Mouse (Mus musculus) midbrain, embryonic 10.5 days (tissue): Measurements from ENCODE around the gene Irf2. TPM values are rescaled to one million over a fixed set of nuclear protein-coding genes. Genes with fewer than 3 reads are reported as not detected.

Experiments
- DNase-seq: peaks from one replicate; pipeline ENCODE4 v3.0.0-alpha.2; 2017; ENCODE audit warnings: low spot score
- H3K27ac ChIP-seq: fragments of 300-500 bp; sonication (generic); replicated peaks from 2 replicates; pipeline ENCODE4 v1.5.1; 2016; ENCODE audit warnings: mild to moderate bottlenecking
- H3K27me3 ChIP-seq: fragments of 300-500 bp; sonication (generic); 2 replicates; pipeline ENCODE4 v1.6.1; 2016; ENCODE audit warnings: low read depth, mild to moderate bottlenecking; ENCODE audit not compliant: poor library complexity, severe bottlenecking
- H3K36me3 ChIP-seq: fragments of 300-500 bp; sonication (generic); 2 replicates; pipeline ENCODE4 v1.6.1; 2016; ENCODE audit warnings: mild to moderate bottlenecking, moderate library complexity
- H3K4me1 ChIP-seq: fragments of 300-500 bp; sonication (generic); 2 replicates; pipeline ENCODE4 v1.6.1; 2016
- H3K4me3 ChIP-seq: fragments of 300-500 bp; sonication (generic); 2 replicates; pipeline ENCODE4 v1.5.1; 2016; ENCODE audit warnings: mild to moderate bottlenecking, moderate library complexity
- H3K9me3 ChIP-seq: fragments of 300-500 bp; sonication (generic); replicated peaks from 2 replicates; pipeline ENCODE4 v1.6.1; 2016; ENCODE audit warnings: mild to moderate bottlenecking
- WGBS: fragments of 180-500 bp; shearing (Covaris S2); methylation state at CpG from one replicate; pipeline ENCODE4 v1.1.7; 2016; 5-methylcytosine and 5-hydroxymethylcytosine counted together
- polyA plus RNA-seq: library from polyadenylated mRNA; unstranded; fragments of >200 nt; fragmentation: Nextera tagmentation; extraction: Ambion mirVana; gene quantifications from 2 replicates; pipeline ENCODE4 v1.2.1, GENCODE M21; 2016

The Irf2 gene
- polyA plus RNA-seq, 1 experiment from 2014 or later = 7.4 TPM

DNA sequence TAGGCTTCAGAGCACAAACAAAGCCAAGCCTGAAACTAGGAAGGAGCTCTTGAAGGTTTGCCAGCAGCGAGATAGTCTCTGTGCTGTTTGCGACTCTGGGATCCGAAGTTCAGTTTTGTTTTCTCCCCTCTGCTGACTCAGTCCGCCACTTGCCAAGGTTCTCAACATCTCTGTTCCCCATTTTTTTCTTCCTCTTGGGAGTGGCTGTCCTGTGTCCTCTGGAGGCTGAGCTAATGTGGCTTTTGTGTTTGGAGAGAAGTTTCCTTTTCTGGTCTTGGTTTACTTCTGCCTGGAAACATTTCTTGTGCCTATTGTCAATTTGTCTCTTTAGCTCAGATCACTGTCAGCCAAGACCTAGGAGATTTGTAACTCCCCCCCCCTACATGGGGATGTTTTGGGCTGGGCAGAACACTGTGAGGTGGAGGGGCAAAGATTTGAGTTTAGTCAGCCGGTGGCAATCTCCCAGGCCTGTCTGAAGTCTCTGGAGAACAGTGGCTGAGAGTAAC is 103.2 kb downstream of the Irf2 start:
- H3K36me3 ChIP-seq = peaks cover 45% of the 10 kb centered on the region
- no peaks in the 10 kb centered on the region for H3K4me1 ChIP-seq
- H3K4me3 ChIP-seq = no peak overlapping the region
- WGBS = 81% methylated on average over 5 of the region's 5 CpGs
- DNase-seq = no peak
- H3K9me3 ChIP-seq = no peaks in the 10 kb centered on the region
- H3K27ac ChIP-seq = no peak overlapping the region
- no peaks in the 10 kb centered on the region for H3K27me3 ChIP-seq

- WGBS = 90% methylated on average over 4 of the region's 4 CpGs
- H3K27me3 ChIP-seq = no peaks in the 10 kb centered on the region
- DNase-seq = no peak
- H3K27ac ChIP-seq = no peak overlapping the region
- H3K4me1 ChIP-seq = no peaks in the 10 kb centered on the region
- H3K9me3 ChIP-seq = no peaks in the 10 kb centered on the region
- no peak overlapping the region for H3K4me3 ChIP-seq
- peaks cover 39% of the 10 kb centered on the region for H3K36me3 ChIP-seq
Observed at GRCm38 (mm10) chr8:46843855-46844254, 104.3 kb downstream of the Irf2 start.

GRCm38 (mm10) chr8:46844371-46844973 is 104.9 kb downstream of the Irf2 start:
- peaks cover 33% of the 10 kb centered on the region for H3K36me3 ChIP-seq
- WGBS = 91% methylated on average over 3 of the region's 3 CpGs
- H3K9me3 ChIP-seq = no peaks in the 10 kb centered on the region
- H3K4me1 ChIP-seq = no peaks in the 10 kb centered on the region
- H3K4me3 ChIP-seq = no peak overlapping the region
- H3K27ac ChIP-seq = no peak overlapping the region
- H3K27me3 ChIP-seq = no peaks in the 10 kb centered on the region
- no peak for DNase-seq

DNA sequence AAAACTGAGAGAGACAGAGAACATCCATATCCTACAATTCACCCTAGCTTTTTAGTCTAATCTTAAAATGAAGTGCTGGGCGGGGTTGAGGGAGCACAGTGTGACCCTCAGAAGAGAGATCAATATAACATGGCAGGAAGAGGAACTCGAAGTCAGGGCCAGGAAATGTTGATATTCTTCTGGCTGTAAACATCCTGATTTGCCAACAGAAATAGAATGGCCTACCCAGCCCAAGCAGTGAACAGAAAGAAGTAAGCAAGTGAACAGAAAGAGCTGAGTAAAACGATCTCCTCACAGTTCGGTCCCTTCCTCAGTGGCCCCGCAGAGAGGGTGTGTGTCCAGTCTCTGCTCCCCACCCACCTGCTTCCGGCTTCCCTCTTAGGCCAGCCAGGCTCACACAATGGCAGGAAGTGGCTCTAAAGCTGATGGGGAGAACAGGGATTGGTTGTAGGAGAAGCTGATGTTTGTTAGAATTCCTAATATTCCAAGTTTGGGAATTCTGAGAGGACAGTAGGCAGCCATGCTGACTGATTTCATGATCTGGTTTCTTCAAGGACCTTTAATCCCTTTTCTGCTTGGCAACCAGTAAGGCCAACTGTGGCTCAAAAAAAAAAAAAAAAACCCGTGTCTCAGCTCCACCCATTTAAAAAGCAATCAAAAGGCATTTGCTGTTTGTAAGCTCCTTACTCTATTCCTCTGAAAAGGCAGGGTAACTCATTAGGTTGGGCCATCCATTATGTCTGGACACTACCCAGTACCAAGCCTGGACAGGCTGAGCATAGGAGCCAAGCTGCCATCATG is 105.6 kb downstream of the Irf2 start:
- H3K27ac ChIP-seq = no peak overlapping the region
- 80% methylated on average over 7 of the region's 7 CpGs for WGBS
- DNase-seq = no peak

GRCm38 (mm10) chr8:46845891-46846290 is 106.4 kb downstream of the Irf2 start:
- Histone ChIP-seq H3K27ac (no peak overlapping the region), H3K27me3 (no peaks in the 10 kb centered on the region), H3K36me3 (peaks cover 24% of the 10 kb centered on the region), H3K4me1 (no peaks in the 10 kb centered on the region), H3K4me3 (no peak overlapping the region), H3K9me3 (no peaks in the 10 kb centered on the region)
- 90% methylated on average over 9 of the region's 9 CpGs for WGBS
- DNase-seq = no peak

More for the DNA sequence above, 105.6 kb downstream of the Irf2 start:
- H3K4me1 ChIP-seq = no peaks in the 10 kb centered on the region
- no peaks in the 10 kb centered on the region for H3K27me3 ChIP-seq
- no peak overlapping the region for H3K4me3 ChIP-seq
- H3K36me3 ChIP-seq = peaks cover 28% of the 10 kb centered on the region
- H3K9me3 ChIP-seq = no peaks in the 10 kb centered on the region

DNA sequence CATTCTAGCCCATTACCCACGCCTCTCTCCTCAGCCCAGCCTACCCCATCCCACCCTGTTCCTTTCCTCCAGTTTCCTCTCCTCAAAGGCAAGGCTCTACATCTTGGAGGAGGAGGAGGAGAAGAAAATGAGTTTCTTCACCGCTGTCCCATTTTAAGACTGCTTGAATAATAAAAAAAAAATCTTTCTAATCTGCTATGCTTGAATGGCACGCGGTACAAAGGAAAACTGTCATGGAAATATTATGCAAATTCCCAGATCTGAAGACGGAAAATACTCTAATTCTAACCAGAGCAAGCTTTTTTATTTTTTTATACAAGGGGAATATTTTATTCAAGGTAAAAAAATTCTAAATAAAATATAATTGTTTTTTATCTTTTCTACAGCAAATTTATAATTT is 107.4 kb downstream of the Irf2 start:
- DNase-seq = no peak
- Histone ChIP-seq H3K36me3 (peaks cover 21% of the 10 kb centered on the region), H3K27ac (no peak overlapping the region), H3K4me1 (no peaks in the 10 kb centered on the region), H3K4me3 (no peak overlapping the region), H3K9me3 (no peaks in the 10 kb centered on the region), H3K27me3 (no peaks in the 10 kb centered on the region)
- 95% methylated on average over 5 of the region's 5 CpGs for WGBS

GRCm38 (mm10) chr8:46848011-46848641 is 108.6 kb downstream of the Irf2 start:
- no peak overlapping the region for H3K4me3 ChIP-seq
- H3K4me1 ChIP-seq = no peaks in the 10 kb centered on the region
- H3K27me3 ChIP-seq = no peaks in the 10 kb centered on the region
- no peaks in the 10 kb centered on the region for H3K9me3 ChIP-seq
- 93% methylated on average over 6 of the region's 6 CpGs for WGBS
- DNase-seq = no peak
- H3K27ac ChIP-seq = no peak overlapping the region
- peaks cover 21% of the 10 kb centered on the region for H3K36me3 ChIP-seq

- no peaks in the 10 kb centered on the region for H3K9me3 ChIP-seq
- H3K36me3 ChIP-seq = peaks cover 21% of the 10 kb centered on the region
- WGBS = 82% methylated on average over 6 of the region's 6 CpGs
- DNase-seq = no peak
- no peaks in the 10 kb centered on the region for H3K27me3 ChIP-seq
- H3K4me3 ChIP-seq = no peak overlapping the region
- no peak overlapping the region for H3K27ac ChIP-seq
- H3K4me1 ChIP-seq = no peaks in the 10 kb centered on the region
Observed at GRCm38 (mm10) chr8:46848931-46849330, 109.4 kb downstream of the Irf2 start.

GRCm38 (mm10) chr8:46849458-46849857 is 109.9 kb downstream of the Irf2 start:
- Histone ChIP-seq H3K4me1 (no peaks in the 10 kb centered on the region), H3K4me3 (no peak overlapping the region), H3K27me3 (no peaks in the 10 kb centered on the region), H3K36me3 (peaks cover 21% of the 10 kb centered on the region), H3K27ac (no peak overlapping the region), H3K9me3 (no peaks in the 10 kb centered on the region)
- 35% methylated on average over 2 of the region's 2 CpGs for WGBS
- no peak for DNase-seq

GRCm38 (mm10) chr8:46850258-46850897 is 110.8 kb downstream of the Irf2 start:
- peaks cover 21% of the 10 kb centered on the region for H3K36me3 ChIP-seq
- no peak overlapping the region for H3K4me3 ChIP-seq
- H3K27me3 ChIP-seq = no peaks in the 10 kb centered on the region
- H3K9me3 ChIP-seq = no peaks in the 10 kb centered on the region
- DNase-seq = no peak
- H3K27ac ChIP-seq = no peak overlapping the region
- no peaks in the 10 kb centered on the region for H3K4me1 ChIP-seq
- WGBS = 92% methylated on average over 6 of the region's 6 CpGs

DNA sequence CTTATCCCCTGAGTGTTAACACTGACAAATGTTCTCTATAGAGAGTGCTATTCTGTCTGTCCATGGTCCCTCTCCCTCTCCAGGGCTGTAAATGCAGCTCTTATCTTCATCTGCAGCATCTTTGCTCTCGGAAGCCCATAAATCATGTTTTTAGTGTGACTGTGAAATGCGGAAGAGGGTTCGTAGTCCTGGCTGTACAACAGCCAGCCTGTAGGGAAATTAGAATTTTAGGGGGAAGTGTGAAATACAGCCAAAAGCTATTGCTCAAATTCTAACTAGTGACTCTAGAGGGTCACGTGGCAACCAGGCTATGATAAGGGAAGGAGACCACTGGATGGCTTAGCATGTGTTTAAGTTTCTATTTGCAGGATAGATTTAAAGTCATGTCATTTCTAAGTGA is 112.0 kb downstream of the Irf2 start:
- Histone ChIP-seq H3K27ac (peak overlapping the region; percentile 13; the same call in 1 of the 2 replicates), H3K36me3 (peaks cover 10% of the 10 kb centered on the region), H3K4me1 (no peaks in the 10 kb centered on the region), H3K4me3 (no peak overlapping the region), H3K9me3 (no peaks in the 10 kb centered on the region), H3K27me3 (no peaks in the 10 kb centered on the region)
- DNase-seq = no peak
- WGBS = 94% methylated on average over 4 of the region's 4 CpGs

GRCm38 (mm10) chr8:46852377-46852776 is 112.8 kb downstream of the Irf2 start:
- H3K9me3 ChIP-seq = no peaks in the 10 kb centered on the region
- H3K4me3 ChIP-seq = no peak overlapping the region
- H3K36me3 ChIP-seq = peaks cover 6% of the 10 kb centered on the region
- H3K4me1 ChIP-seq = no peaks in the 10 kb centered on the region
- H3K27ac ChIP-seq = no peak overlapping the region
- no peaks in the 10 kb centered on the region for H3K27me3 ChIP-seq
- WGBS = 90% methylated on average over 11 of the region's 11 CpGs
- DNase-seq = no peak
